Comparison of ENCODE assay signal across 8 mouse cellular contexts in genomic region chr11:101063676-101064327, GRCm38 (mm10). TPM values are rescaled to one million over a fixed set of nuclear protein-coding genes. Genes with fewer than 3 reads are reported as not detected.
DNase-seq lines count a peak whose midpoint lies in the region; ATAC-seq and TF ChIP-seq lines count a peak whose summit lies in the region.

No protein-coding gene starts in this region.

- DNase-seq in urinary bladder, postnatal 14 days (ENCODE audit: low spot score): peak; percentile 73
- no peak for DNase-seq in urinary bladder, postnatal 10 days (ENCODE audit: low spot score)
- peak; percentile 63 for DNase-seq in cerebellum, adult 8-10 months
- peak; percentile 76 to 77 for DNase-seq in gastrocnemius, adult 8-10 months (ENCODE audit: low spot score in 2 of 2)
- DNase-seq in liver, embryonic 14.5 days (ENCODE audit: low read depth in 3 of 3, low spot score in 3 of 3): peak; percentile 88 to 92 (median 90)
- DNase-seq in thymus, postnatal 36 days: peak; percentile 81 to 89

- H3K4me1 ChIP-seq in hindbrain, embryonic 16.5 days (ENCODE audit: control insufficient read depth, insufficient read depth, low read depth, low read length): peaks cover 6% of the 10 kb centered on the region
- peaks cover 32 to 45% of the 10 kb centered on the region in 2 experiments for H3K4me1 ChIP-seq in liver, embryonic 14.5 days (replicated peaks; ENCODE audit: control insufficient read depth in 2 of 2, insufficient read depth in 2 of 2, low read length in 1 of 2)
- H3K4me1 ChIP-seq in neural tube, embryonic 12.5 days: peaks cover 16% of the 10 kb centered on the region

- no peak overlapping the region for H3K9ac ChIP-seq in hindbrain, embryonic 16.5 days (ENCODE audit: low read depth, low read length)
- peak overlapping the region; percentile 67 for H3K9ac ChIP-seq in liver, embryonic 14.5 days (replicated peaks)
- no peak overlapping the region for H3K9ac ChIP-seq in neural tube, embryonic 12.5 days

- no peak for ATAC-seq in hindbrain, embryonic 16.5 days
- ATAC-seq in liver, embryonic 14.5 days (ENCODE audit: insufficient read depth): peak; percentile 95
- ATAC-seq in neural tube, embryonic 12.5 days (ENCODE audit: low FRiP score, low read depth): no peak

- no peaks in the 10 kb centered on the region for H3K9me3 ChIP-seq in hindbrain, embryonic 16.5 days (ENCODE audit: control insufficient read depth, low read length)
- H3K9me3 ChIP-seq in liver, embryonic 14.5 days (ENCODE audit: control insufficient read depth, low read length): no peaks in the 10 kb centered on the region
- H3K9me3 ChIP-seq in neural tube, embryonic 12.5 days: no peaks in the 10 kb centered on the region

- no peak for TF ChIP-seq CTCF in liver, embryonic 14.5 days (IDR thresholded peaks at IDR 0.05; ENCODE audit: low read depth)

- TF ChIP-seq EP300 in liver, embryonic 14.5 days (IDR thresholded peaks at IDR 0.05; ENCODE audit: low read depth): peak; percentile 88

- H3K4me2 ChIP-seq in hindbrain, embryonic 16.5 days (ENCODE audit: low read length): no peak overlapping the region
- H3K4me2 ChIP-seq in liver, embryonic 14.5 days (ENCODE audit: low read depth): peak overlapping the region; percentile 65
- H3K4me2 ChIP-seq in neural tube, embryonic 12.5 days (replicated peaks): no peak overlapping the region

- peak overlapping the region; percentile 55 for H3K27ac ChIP-seq in hindbrain, embryonic 16.5 days (ENCODE audit: low read depth, low read length)
- peak overlapping the region; percentile 97 for H3K27ac ChIP-seq in liver, embryonic 14.5 days
- peak overlapping the region; percentile 2 for H3K27ac ChIP-seq in neural tube, embryonic 12.5 days

- H3K36me3 ChIP-seq in hindbrain, embryonic 16.5 days (ENCODE audit: control insufficient read depth, insufficient read depth, low read length): peaks cover 17% of the 10 kb centered on the region
- H3K36me3 ChIP-seq in liver, embryonic 14.5 days (replicated peaks; ENCODE audit: control insufficient read depth, insufficient read depth, low read depth): peaks cover 28% of the 10 kb centered on the region
- peaks cover 37% of the 10 kb centered on the region for H3K36me3 ChIP-seq in neural tube, embryonic 12.5 days

- 56% methylated on average over 12 of the region's 12 CpGs for WGBS in hindbrain, embryonic 16.5 days
- 1% methylated on average over 12 of the region's 12 CpGs for WGBS in liver, embryonic 14.5 days (ENCODE audit: insufficient replicate concordance)
- WGBS in neural tube, embryonic 12.5 days: 58% methylated on average over 12 of the region's 12 CpGs

- H3K4me3 ChIP-seq in hindbrain, embryonic 16.5 days (ENCODE audit: low read length): no peak overlapping the region
- peak overlapping the region in 1 of 2 experiments; percentile 13; a peak in 1 of 4 replicates for H3K4me3 ChIP-seq in liver, embryonic 14.5 days (ENCODE audit: insufficient read depth in 1 of 2, low read depth in 2 of 2, low read length in 2 of 2)
- no peak overlapping the region for H3K4me3 ChIP-seq in neural tube, embryonic 12.5 days

- H3K27me3 ChIP-seq in hindbrain, embryonic 16.5 days (replicated peaks; ENCODE audit: control insufficient read depth, insufficient read depth, low read length): no peaks in the 10 kb centered on the region
- peaks cover under 1% of the 10 kb centered on the region for H3K27me3 ChIP-seq in liver, embryonic 14.5 days (ENCODE audit: control insufficient read depth, insufficient read depth, low read length)
- no peaks in the 10 kb centered on the region for H3K27me3 ChIP-seq in neural tube, embryonic 12.5 days (replicated peaks)

RNA-seq across cellular contexts. Expression of gene Naglu, which starts 6.0 kb away (rescaled TPM):
- 1 to 10 TPM; 2.9 to 4.8 (median 4.0) TPM for total RNA-seq in gastrocnemius, adult 8-10 months (2022)
- 13.8 and 13.9 TPM in 2 replicates for polyA plus RNA-seq in hindbrain, embryonic 16.5 days (2015; fragmentation: Nextera tagmentation; extraction: Ambion mirVana)
- polyA plus RNA-seq in liver, embryonic 14.5 days (2012; rRNA removed): 3.4 and 4.0 TPM in 2 replicates
- 4.0 and 4.3 TPM in 2 replicates for polyA plus RNA-seq in liver, embryonic 14.5 days (2014; fragmentation: Nextera tagmentation; extraction: Ambion mirVana)
- polyA plus RNA-seq in neural tube, embryonic 12.5 days (2016; fragmentation: Nextera tagmentation; extraction: Ambion mirVana): 10.8 and 11.1 TPM in 2 replicates

RNA-seq across cellular contexts. Expression of gene Hsd17b1, which starts 14.4 kb away (rescaled TPM):
- under 1 TPM in 1 of 4 experiments, not detected in 3; 0.21 TPM for total RNA-seq in gastrocnemius, adult 8-10 months (2022)
- polyA plus RNA-seq in hindbrain, embryonic 16.5 days (2015; fragmentation: Nextera tagmentation; extraction: Ambion mirVana): 0.26 and 0.50 TPM in 2 replicates
- 0.13 and 0.19 TPM in 2 replicates for polyA plus RNA-seq in liver, embryonic 14.5 days (2012; rRNA removed)
- polyA plus RNA-seq in liver, embryonic 14.5 days (2014; fragmentation: Nextera tagmentation; extraction: Ambion mirVana): 0.08 and 0.34 TPM in 2 replicates
- polyA plus RNA-seq in neural tube, embryonic 12.5 days (2016; fragmentation: Nextera tagmentation; extraction: Ambion mirVana): 0.14 and 0.29 TPM in 2 replicates

RNA-seq across cellular contexts. Expression of gene Coasy, which starts 18.6 kb away (rescaled TPM):
- 10 to 100 TPM in 1 of 4 experiments, 1 to 10 TPM in 3; 7.2 to 11.0 (median 8.5) TPM for total RNA-seq in gastrocnemius, adult 8-10 months (2022)
- polyA plus RNA-seq in hindbrain, embryonic 16.5 days (2015; fragmentation: Nextera tagmentation; extraction: Ambion mirVana): 42.5 and 45.9 TPM in 2 replicates
- 16.2 and 16.7 TPM in 2 replicates for polyA plus RNA-seq in liver, embryonic 14.5 days (2012; rRNA removed)
- polyA plus RNA-seq in liver, embryonic 14.5 days (2014; fragmentation: Nextera tagmentation; extraction: Ambion mirVana): 17.7 and 19.9 TPM in 2 replicates
- polyA plus RNA-seq in neural tube, embryonic 12.5 days (2016; fragmentation: Nextera tagmentation; extraction: Ambion mirVana): 50.8 and 54.5 TPM in 2 replicates

RNA-seq across cellular contexts. Expression of gene Mlx, which starts 23.3 kb away (rescaled TPM):
- 10 to 100 TPM in 2 of 4 experiments, 1 to 10 TPM in 2; 8.0 to 12.3 (median 9.4) TPM for total RNA-seq in gastrocnemius, adult 8-10 months (2022)
- polyA plus RNA-seq in hindbrain, embryonic 16.5 days (2015; fragmentation: Nextera tagmentation; extraction: Ambion mirVana): 91.5 and 101 TPM in 2 replicates
- 16.8 and 18.6 TPM in 2 replicates for polyA plus RNA-seq in liver, embryonic 14.5 days (2012; rRNA removed)
- 21.9 and 26.8 TPM in 2 replicates for polyA plus RNA-seq in liver, embryonic 14.5 days (2014; fragmentation: Nextera tagmentation; extraction: Ambion mirVana)
- 59.6 and 68.0 TPM in 2 replicates for polyA plus RNA-seq in neural tube, embryonic 12.5 days (2016; fragmentation: Nextera tagmentation; extraction: Ambion mirVana)

RNA-seq across cellular contexts. Expression of gene Psmc3ip, which starts 31.4 kb away (rescaled TPM):
- total RNA-seq in gastrocnemius, adult 8-10 months (2022): 1 to 10 TPM; 1.3 to 1.5 (median 1.4) TPM
- polyA plus RNA-seq in hindbrain, embryonic 16.5 days (2015; fragmentation: Nextera tagmentation; extraction: Ambion mirVana): 17.9 and 19.0 TPM in 2 replicates
- polyA plus RNA-seq in liver, embryonic 14.5 days (2012; rRNA removed): 7.3 and 16.8 TPM in 2 replicates
- 21.6 and 22.0 TPM in 2 replicates for polyA plus RNA-seq in liver, embryonic 14.5 days (2014; fragmentation: Nextera tagmentation; extraction: Ambion mirVana)
- 31.4 and 34.3 TPM in 2 replicates for polyA plus RNA-seq in neural tube, embryonic 12.5 days (2016; fragmentation: Nextera tagmentation; extraction: Ambion mirVana)

Comparison
In these comparisons a context has a peak if more than half of its experiments do, and no peak if none do; other contexts are left out.
1. H3K27ac ChIP-seq: peak in every context shown above with its lines; median percentile 97 in liver, embryonic 14.5 days; 55 in hindbrain, embryonic 16.5 days; 2 in neural tube, embryonic 12.5 days.